Comparison of ENCODE assay signal across 11 mouse cellular contexts in the genomic region with DNA sequence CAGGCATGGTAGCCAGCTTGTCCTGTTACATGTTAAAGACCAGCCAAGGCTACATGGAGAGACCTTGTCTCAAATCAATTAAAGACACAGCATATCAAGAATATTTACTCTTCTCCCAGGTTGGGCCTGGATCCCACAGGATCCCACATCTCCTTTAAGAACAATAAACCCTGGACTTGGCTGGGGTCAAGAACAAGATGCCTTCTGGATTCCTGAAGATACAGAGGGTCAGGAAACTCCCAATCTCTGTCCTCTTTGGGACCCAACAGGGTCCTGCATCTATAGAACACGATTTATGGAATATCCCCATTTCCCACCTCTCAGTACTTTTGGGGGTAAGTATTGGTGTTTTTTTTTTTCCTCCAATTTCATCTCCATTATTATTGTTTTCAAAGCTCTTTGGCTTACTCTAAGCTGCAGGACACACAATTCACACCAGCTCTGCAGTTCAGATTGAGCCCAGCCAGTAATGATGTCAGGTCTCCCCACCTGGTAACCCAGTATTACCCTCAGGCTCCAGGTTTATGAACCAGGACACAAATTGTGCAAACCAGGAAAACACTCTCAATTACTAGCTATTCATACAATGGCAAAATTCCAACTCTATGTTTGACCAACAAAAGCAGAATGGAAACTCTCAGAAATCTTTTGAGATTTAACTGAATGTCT. TPM values are rescaled to one million over a fixed set of nuclear protein-coding genes. Genes with fewer than 3 reads are reported as not detected.
DNase-seq lines count a peak whose midpoint lies in the region; ATAC-seq and TF ChIP-seq lines count a peak whose summit lies in the region.
"Had no signal": no experiment of that assay in that cellular context is flagged by ENCODE, and none has a peak within 500 bp of the region (broad histone marks: within the 10 kb centered on the region; RNA-seq: fewer than 3 reads in every experiment).

No protein-coding gene starts in this region.

- no peak for ATAC-seq in midbrain, embryonic 11.5 days (ENCODE audit: low FRiP score)
- no peak for ATAC-seq in midbrain, postnatal 0 days (ENCODE audit: low FRiP score)
- no peak for ATAC-seq in intestine, embryonic 15.5 days
- no peak for ATAC-seq in stomach, embryonic 16.5 days (ENCODE audit: insufficient read depth, low FRiP score)

- TF ChIP-seq CTCF in midbrain, postnatal 0 days (IDR thresholded peaks at IDR 0.05) = no peak

- WGBS in heart, embryonic 10.5 days = 41% methylated on average over 1 of the region's 1 CpGs
- 43% methylated on average over 1 of the region's 1 CpGs for WGBS in midbrain, embryonic 11.5 days
- 62% methylated on average over 1 of the region's 1 CpGs for WGBS in midbrain, postnatal 0 days
- 35% methylated on average over 1 of the region's 1 CpGs for WGBS in intestine, embryonic 15.5 days
- 46% methylated on average over 1 of the region's 1 CpGs for WGBS in stomach, embryonic 16.5 days

- H3K27me3 ChIP-seq in heart, embryonic 10.5 days (ENCODE audit: insufficient read depth, poor library complexity, severe bottlenecking) = no peaks in the 10 kb centered on the region
- no peaks in the 10 kb centered on the region for H3K27me3 ChIP-seq in midbrain, embryonic 11.5 days (ENCODE audit: control insufficient read depth, insufficient read depth, low read length)
- no peaks in the 10 kb centered on the region for H3K27me3 ChIP-seq in midbrain, postnatal 0 days (ENCODE audit: insufficient read depth, low read length)
- no peaks in the 10 kb centered on the region for H3K27me3 ChIP-seq in intestine, embryonic 15.5 days (replicated peaks)
- no peaks in the 10 kb centered on the region for H3K27me3 ChIP-seq in stomach, embryonic 16.5 days (ENCODE audit: control insufficient read depth, insufficient read depth, low read length)

- H3K4me1 ChIP-seq in heart, embryonic 10.5 days = peaks cover 8% of the 10 kb centered on the region
- peaks cover 10% of the 10 kb centered on the region for H3K4me1 ChIP-seq in midbrain, embryonic 11.5 days (ENCODE audit: control insufficient read depth, insufficient read depth, low read length)
- peaks cover 4% of the 10 kb centered on the region for H3K4me1 ChIP-seq in midbrain, postnatal 0 days (ENCODE audit: insufficient read depth, low read length)
- H3K4me1 ChIP-seq in intestine, embryonic 15.5 days (replicated peaks) = peaks cover 9% of the 10 kb centered on the region
- peaks cover 13% of the 10 kb centered on the region for H3K4me1 ChIP-seq in stomach, embryonic 16.5 days (ENCODE audit: control insufficient read depth, insufficient read depth, low read length)

- no peak overlapping the region; the same call in 1 of the 2 replicates for H3K9ac ChIP-seq in midbrain, embryonic 11.5 days (ENCODE audit: low read length)
- no peak overlapping the region for H3K9ac ChIP-seq in midbrain, postnatal 0 days (replicated peaks; ENCODE audit: low read length, poor library complexity, severe bottlenecking)
- H3K9ac ChIP-seq in intestine, embryonic 15.5 days = peak overlapping the region; percentile 78; the same call in 1 of the 2 replicates
- no peak overlapping the region for H3K9ac ChIP-seq in stomach, embryonic 16.5 days (ENCODE audit: low read length)

- H3K4me2 ChIP-seq in midbrain, embryonic 11.5 days = peak overlapping the region; percentile 88
- H3K4me2 ChIP-seq in midbrain, postnatal 0 days (ENCODE audit: low read depth, low read length, poor library complexity, severe bottlenecking) = no peak overlapping the region
- peak overlapping the region; percentile 57 for H3K4me2 ChIP-seq in intestine, embryonic 15.5 days (replicated peaks)
- peak overlapping the region; percentile 83; the same call in 1 of the 2 replicates for H3K4me2 ChIP-seq in stomach, embryonic 16.5 days (ENCODE audit: low read depth, low read length)

- intact Hi-C loops in heart, postnatal 10 days (cut with DNase I) = no loop called here
- intact Hi-C loops in gastrocnemius, postnatal 36 days (cut with DNase I) = no loop called here

- DNase-seq in heart, embryonic 10.5 days (ENCODE audit: low spot score) = no peak
- no peak for DNase-seq in heart, postnatal 10 days
- DNase-seq in midbrain, embryonic 11.5 days (ENCODE audit: low spot score, missing footprints) = no peak
- no peak for DNase-seq in midbrain, postnatal 0 days (ENCODE audit: low spot score)
- DNase-seq in gastrocnemius, postnatal 36 days = no peak
- no peak for DNase-seq in gastrocnemius, postnatal 4 days (ENCODE audit: low spot score in 2 of 2)
- DNase-seq: kidney, postnatal 36 days had no signal

- H3K27ac ChIP-seq in heart, embryonic 10.5 days = peak overlapping the region; percentile 88
- H3K27ac ChIP-seq in midbrain, embryonic 11.5 days (ENCODE audit: low read depth, low read length) = peak overlapping the region; percentile 25; the same call in 1 of the 2 replicates
- H3K27ac ChIP-seq in midbrain, postnatal 0 days (ENCODE audit: low read depth, low read length) = no peak overlapping the region
- H3K27ac ChIP-seq in intestine, embryonic 15.5 days = peak overlapping the region; percentile 84
- peak overlapping the region; percentile 86 for H3K27ac ChIP-seq in stomach, embryonic 16.5 days (ENCODE audit: low read length)

- H3K4me3 ChIP-seq in heart, embryonic 10.5 days = peak overlapping the region; percentile 71; the same call in 1 of the 2 replicates
- no peak overlapping the region; the same call in 1 of the 2 replicates for H3K4me3 ChIP-seq in midbrain, embryonic 11.5 days (ENCODE audit: low read depth, low read length)
- H3K4me3 ChIP-seq in midbrain, postnatal 0 days (ENCODE audit: low read depth, low read length) = no peak overlapping the region
- no peak overlapping the region for H3K4me3 ChIP-seq in intestine, embryonic 15.5 days (replicated peaks)
- no peak overlapping the region for H3K4me3 ChIP-seq in stomach, embryonic 16.5 days (replicated peaks; ENCODE audit: low read length)

- no peaks in the 10 kb centered on the region for H3K9me3 ChIP-seq in heart, embryonic 10.5 days
- H3K9me3 ChIP-seq in midbrain, embryonic 11.5 days (ENCODE audit: control insufficient read depth, low read length) = no peaks in the 10 kb centered on the region
- no peaks in the 10 kb centered on the region for H3K9me3 ChIP-seq in midbrain, postnatal 0 days (ENCODE audit: low read length)
- no peaks in the 10 kb centered on the region for H3K9me3 ChIP-seq in intestine, embryonic 15.5 days
- no peaks in the 10 kb centered on the region for H3K9me3 ChIP-seq in stomach, embryonic 16.5 days (replicated peaks; ENCODE audit: control insufficient read depth, low read length)

- peaks cover 13% of the 10 kb centered on the region for H3K36me3 ChIP-seq in heart, embryonic 10.5 days
- H3K36me3 ChIP-seq in midbrain, embryonic 11.5 days (ENCODE audit: control insufficient read depth, insufficient read depth, low read length) = peaks cover 2% of the 10 kb centered on the region; the same call in 1 of the 2 replicates
- H3K36me3 ChIP-seq in midbrain, postnatal 0 days (ENCODE audit: insufficient read depth, low read length) = no peaks in the 10 kb centered on the region
- H3K36me3 ChIP-seq in intestine, embryonic 15.5 days = no peaks in the 10 kb centered on the region; the same call in 1 of the 2 replicates
- no peaks in the 10 kb centered on the region for H3K36me3 ChIP-seq in stomach, embryonic 16.5 days (ENCODE audit: control insufficient read depth, insufficient read depth, low read length)

RNA-seq across cellular contexts. Expression of gene 1810009A15Rik, which starts 1.6 kb away (rescaled TPM):
- 106 and 140 TPM in 2 replicates for polyA plus RNA-seq in heart, embryonic 10.5 days (2016; fragmentation: Nextera tagmentation; extraction: Ambion mirVana)
- total RNA-seq in heart, postnatal 10 days (2021) = 10 to 100 TPM; 16.6 to 23.0 TPM
- 115 and 116 TPM in 2 replicates for polyA plus RNA-seq in midbrain, embryonic 11.5 days (2014; fragmentation: Nextera tagmentation; extraction: Ambion mirVana)
- total RNA-seq in midbrain, postnatal 0 days (2014; rRNA removed) = 17.8 and 23.7 TPM in 2 replicates
- polyA plus RNA-seq in midbrain, postnatal 0 days (2015; fragmentation: Nextera tagmentation; extraction: Ambion mirVana) = 29.2 and 32.9 TPM in 2 replicates
- 86.5 and 95.2 TPM in 2 replicates for polyA plus RNA-seq in intestine, embryonic 15.5 days (2015; fragmentation: Nextera tagmentation; extraction: Ambion mirVana)
- polyA plus RNA-seq in stomach, embryonic 16.5 days (2015; fragmentation: Nextera tagmentation; extraction: Ambion mirVana) = 74.3 and 75.6 TPM in 2 replicates
- total RNA-seq in gastrocnemius, postnatal 36 days (2021) = 10 to 100 TPM; 15.6 to 17.1 TPM
- 10 to 100 TPM; 30.0 to 30.9 TPM for total RNA-seq in gastrocnemius, postnatal 4 days (2021)

RNA-seq across cellular contexts. Expression of gene Gm49416, which starts 1.7 kb away (rescaled TPM):
- polyA plus RNA-seq in heart, embryonic 10.5 days (2016; fragmentation: Nextera tagmentation; extraction: Ambion mirVana) = not detected in 2 replicates
- 1 to 10 TPM in 1 of 2 experiments, not detected in 1; 6.4 TPM for total RNA-seq in heart, postnatal 10 days (2021)
- polyA plus RNA-seq in midbrain, embryonic 11.5 days (2014; fragmentation: Nextera tagmentation; extraction: Ambion mirVana) = not detected in 2 replicates
- total RNA-seq in midbrain, postnatal 0 days (2014; rRNA removed) = 3.8 TPM in 1 of 2 replicates, not detected in the other
- polyA plus RNA-seq in midbrain, postnatal 0 days (2015; fragmentation: Nextera tagmentation; extraction: Ambion mirVana) = not detected in 2 replicates
- polyA plus RNA-seq in intestine, embryonic 15.5 days (2015; fragmentation: Nextera tagmentation; extraction: Ambion mirVana) = not detected in 2 replicates
- 0.18 TPM in 1 of 2 replicates, not detected in the other for polyA plus RNA-seq in stomach, embryonic 16.5 days (2015; fragmentation: Nextera tagmentation; extraction: Ambion mirVana)
- under 1 TPM in 1 of 2 experiments, not detected in 1; 0.84 TPM for total RNA-seq in gastrocnemius, postnatal 36 days (2021)
- 1 to 10 TPM; 1.5 to 2.9 TPM for total RNA-seq in gastrocnemius, postnatal 4 days (2021)
- polyA plus RNA-seq: frontal cortex, adult 2 months; neural tube, embryonic 11.5 days had no signal

RNA-seq across cellular contexts. Expression of gene Gm49403, which starts 3.3 kb away (rescaled TPM):
- not detected in 2 replicates for polyA plus RNA-seq in heart, embryonic 10.5 days (2016; fragmentation: Nextera tagmentation; extraction: Ambion mirVana)
- total RNA-seq in heart, postnatal 10 days (2021) = not detected
- polyA plus RNA-seq in midbrain, embryonic 11.5 days (2014; fragmentation: Nextera tagmentation; extraction: Ambion mirVana) = not detected in 2 replicates
- total RNA-seq in midbrain, postnatal 0 days (2014; rRNA removed) = not detected in 2 replicates
- not detected in 2 replicates for polyA plus RNA-seq in midbrain, postnatal 0 days (2015; fragmentation: Nextera tagmentation; extraction: Ambion mirVana)
- not detected in 2 replicates for polyA plus RNA-seq in intestine, embryonic 15.5 days (2015; fragmentation: Nextera tagmentation; extraction: Ambion mirVana)
- polyA plus RNA-seq in stomach, embryonic 16.5 days (2015; fragmentation: Nextera tagmentation; extraction: Ambion mirVana) = not detected in 2 replicates
- not detected for total RNA-seq in gastrocnemius, postnatal 36 days (2021)
- not detected for total RNA-seq in gastrocnemius, postnatal 4 days (2021)
- polyA plus RNA-seq: frontal cortex, adult 2 months; neural tube, embryonic 11.5 days had no signal

RNA-seq across cellular contexts. Expression of gene Lbhd1, which starts 3.5 kb away (rescaled TPM):
- polyA plus RNA-seq in heart, embryonic 10.5 days (2016; fragmentation: Nextera tagmentation; extraction: Ambion mirVana) = 68.9 and 88.7 TPM in 2 replicates
- total RNA-seq in heart, postnatal 10 days (2021) = 1 to 10 TPM; 2.0 to 9.8 TPM
- 109 and 123 TPM in 2 replicates for polyA plus RNA-seq in midbrain, embryonic 11.5 days (2014; fragmentation: Nextera tagmentation; extraction: Ambion mirVana)
- total RNA-seq in midbrain, postnatal 0 days (2014; rRNA removed) = 4.2 and 6.6 TPM in 2 replicates
- polyA plus RNA-seq in midbrain, postnatal 0 days (2015; fragmentation: Nextera tagmentation; extraction: Ambion mirVana) = 17.7 and 20.6 TPM in 2 replicates
- 72.5 and 95.3 TPM in 2 replicates for polyA plus RNA-seq in intestine, embryonic 15.5 days (2015; fragmentation: Nextera tagmentation; extraction: Ambion mirVana)
- 50.2 and 77.0 TPM in 2 replicates for polyA plus RNA-seq in stomach, embryonic 16.5 days (2015; fragmentation: Nextera tagmentation; extraction: Ambion mirVana)
- total RNA-seq in gastrocnemius, postnatal 36 days (2021) = 1 to 10 TPM; 3.5 TPM
- 10 to 100 TPM in 1 of 2 experiments, 1 to 10 TPM in 1; 2.4 to 11.4 TPM for total RNA-seq in gastrocnemius, postnatal 4 days (2021)

RNA-seq across cellular contexts. Expression of gene Ints5, which starts 5.8 kb away (rescaled TPM):
- 35.8 and 39.0 TPM in 2 replicates for polyA plus RNA-seq in heart, embryonic 10.5 days (2016; fragmentation: Nextera tagmentation; extraction: Ambion mirVana)
- total RNA-seq in heart, postnatal 10 days (2021) = 10 to 100 TPM; 14.5 to 17.1 TPM
- 29.7 and 33.3 TPM in 2 replicates for polyA plus RNA-seq in midbrain, embryonic 11.5 days (2014; fragmentation: Nextera tagmentation; extraction: Ambion mirVana)
- total RNA-seq in midbrain, postnatal 0 days (2014; rRNA removed) = 30.3 and 37.8 TPM in 2 replicates
- polyA plus RNA-seq in midbrain, postnatal 0 days (2015; fragmentation: Nextera tagmentation; extraction: Ambion mirVana) = 20.2 and 21.8 TPM in 2 replicates
- 40.0 and 41.5 TPM in 2 replicates for polyA plus RNA-seq in intestine, embryonic 15.5 days (2015; fragmentation: Nextera tagmentation; extraction: Ambion mirVana)
- 35.4 and 39.7 TPM in 2 replicates for polyA plus RNA-seq in stomach, embryonic 16.5 days (2015; fragmentation: Nextera tagmentation; extraction: Ambion mirVana)
- total RNA-seq in gastrocnemius, postnatal 36 days (2021) = 1 to 10 TPM; 8.4 to 9.4 TPM
- 10 to 100 TPM; 19.0 to 20.1 TPM for total RNA-seq in gastrocnemius, postnatal 4 days (2021)
